Mouse (Mus musculus) spleen, postnatal 36 days (tissue): Measurements from ENCODE around the gene Rpap3.

Experiments
- DNase-seq, 2 experiments: peaks; one replicate each; pipeline ENCODE4 v3.0.0; 2022; ENCODE audit warnings: low spot score in 2 of 2, mixed read lengths in 1 of 2

Rpap3 gene

DNA sequence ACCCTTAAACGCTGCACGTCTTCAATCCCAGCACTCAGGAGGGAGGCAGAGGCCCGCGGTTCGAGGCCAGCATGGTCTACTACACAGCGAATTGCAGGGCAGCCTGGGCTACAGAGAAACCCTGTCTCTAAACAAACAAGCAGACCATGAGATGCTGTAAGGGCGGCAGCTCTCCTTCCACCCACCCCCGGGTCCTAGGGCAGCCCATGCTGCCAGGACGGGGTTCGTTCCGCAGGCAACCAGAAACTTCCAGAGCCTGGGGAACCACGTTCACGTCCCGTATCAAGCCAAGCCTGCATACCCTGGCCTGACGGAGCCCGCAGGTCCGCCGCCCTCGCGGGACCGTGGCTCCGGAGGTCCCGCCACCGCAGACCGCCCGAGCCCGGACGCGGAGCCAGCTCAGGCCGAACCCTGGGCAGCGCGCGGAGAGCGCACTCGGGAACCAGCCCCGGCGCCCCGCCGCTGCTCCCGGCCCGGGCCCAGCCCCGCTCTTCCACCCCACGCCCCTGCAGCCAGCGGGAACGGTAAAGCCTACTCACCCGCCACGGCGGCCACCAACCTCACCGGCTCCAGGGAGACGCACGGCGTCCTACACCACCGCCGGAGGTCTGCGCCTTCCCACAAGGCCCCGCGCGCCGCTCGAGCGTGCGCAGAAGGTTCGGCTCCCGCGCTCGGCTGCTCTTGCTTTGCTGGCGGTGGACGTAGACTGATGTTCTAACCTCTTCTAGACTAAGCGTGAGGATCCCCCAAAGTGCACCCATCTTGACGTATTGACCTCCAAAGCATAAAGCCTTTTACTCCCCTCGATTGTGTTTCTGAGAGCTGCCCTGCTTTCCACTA is at the start of gene Rpap3:
Rpap3 (minus strand) TSS at position 615 of the 840 bp plus-strand sequence.
- peak; percentile 83 to 85 for DNase-seq

DNA sequence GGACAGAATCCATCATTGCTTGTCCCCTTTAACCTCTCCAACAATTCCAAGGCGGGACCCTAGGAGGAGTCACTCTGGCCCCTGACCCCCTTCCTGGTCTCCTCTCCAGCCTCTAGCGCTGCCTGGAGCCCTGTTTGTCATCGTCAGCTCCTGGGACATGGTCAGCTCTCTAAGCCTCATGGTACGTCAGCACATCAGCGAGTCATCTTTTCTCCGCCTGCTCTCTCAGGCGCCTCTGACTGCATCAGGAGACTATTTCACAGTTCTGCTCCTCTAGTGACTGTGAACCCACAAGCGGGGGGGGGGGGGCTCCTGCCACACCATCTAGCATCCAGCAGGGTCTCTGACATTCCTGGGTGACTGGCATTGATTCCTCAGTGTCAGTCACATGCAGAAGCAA is 49.7 kb upstream of the Rpap3 start:
- DNase-seq, result no peak

DNA sequence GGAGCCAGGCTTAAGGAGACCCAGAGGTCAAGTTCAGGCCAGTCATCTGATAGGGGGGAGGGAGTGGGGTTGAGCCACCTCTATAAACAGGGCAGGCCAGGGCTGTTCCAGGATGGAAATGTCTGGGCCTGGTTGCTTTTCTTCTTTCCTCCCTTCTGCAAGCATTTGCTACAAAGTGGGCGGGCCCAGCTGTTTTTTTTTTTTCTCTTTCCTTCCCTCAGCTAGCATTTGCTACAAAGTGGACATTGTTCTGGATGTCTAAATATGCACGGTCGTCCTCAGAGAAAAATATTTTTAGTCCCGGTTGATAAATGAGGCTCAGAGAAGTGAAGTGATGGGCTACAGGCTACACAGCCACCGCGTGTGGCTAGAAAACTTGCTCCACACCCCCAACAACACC is 48.9 kb upstream of the Rpap3 start:
- DNase-seq, result no peak

DNA sequence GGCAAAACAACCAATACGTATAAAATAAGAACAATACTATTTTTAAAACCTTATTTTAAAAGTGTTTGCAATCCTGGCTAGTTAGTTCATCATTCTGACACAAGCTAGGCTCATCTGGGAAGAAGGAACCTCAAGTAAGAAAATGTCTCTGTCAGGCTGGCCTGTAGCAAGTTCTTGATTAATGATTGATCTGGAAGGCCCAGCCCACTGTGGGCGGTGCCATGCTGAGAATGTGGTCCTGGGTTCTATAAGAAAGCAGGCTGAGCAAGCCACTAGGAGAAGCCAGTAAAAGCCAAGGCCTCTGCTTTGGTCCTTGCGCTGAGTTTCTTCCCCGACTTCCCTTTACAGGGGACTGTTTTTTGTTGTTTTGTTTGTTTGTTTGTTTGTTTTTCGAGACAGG is 46.9 kb upstream of the Rpap3 start:
- no peak for DNase-seq

DNA sequence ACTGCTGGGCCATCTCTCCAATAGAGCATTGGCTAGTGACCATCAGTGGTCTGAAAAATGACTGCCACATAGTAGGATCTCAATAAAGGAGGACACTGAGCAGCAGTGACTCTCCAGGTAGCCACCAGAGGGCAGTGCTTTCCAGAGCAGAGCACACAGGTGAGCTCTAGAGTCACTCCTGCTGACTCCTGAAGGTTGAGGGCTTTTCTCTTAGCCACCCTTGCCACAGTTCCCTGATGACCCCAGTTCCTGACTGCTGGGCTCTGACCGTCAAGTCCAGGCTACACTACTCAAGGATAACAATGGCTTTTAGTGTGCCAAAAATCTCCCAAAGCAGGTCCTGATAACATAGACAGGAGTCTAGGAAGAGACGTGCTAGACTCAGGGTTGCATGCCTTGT is 46.1 kb upstream of the Rpap3 start:
- DNase-seq, result peak; percentile 43 to 48

DNA sequence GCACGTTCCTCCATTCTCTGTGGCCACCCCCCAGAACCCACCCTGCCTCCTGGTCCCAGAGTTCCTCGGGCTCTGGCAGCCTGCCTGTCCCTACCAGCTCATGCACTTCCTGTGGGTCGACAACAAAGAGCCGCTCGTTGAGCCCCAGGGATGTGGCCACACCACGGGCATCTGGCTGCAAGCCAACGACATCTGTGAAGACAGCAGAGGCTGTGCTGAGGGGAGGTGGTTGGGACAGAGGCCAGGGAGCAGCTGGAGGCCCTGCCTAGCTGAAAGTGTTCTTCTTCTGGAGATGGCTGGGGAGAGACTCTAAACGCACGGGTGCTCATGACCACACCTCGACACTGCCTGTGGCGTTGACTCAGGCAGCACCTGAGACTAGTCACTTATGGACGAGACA is 45.1 kb upstream of the Rpap3 start:
- DNase-seq, result peak; percentile 67 to 72

DNA sequence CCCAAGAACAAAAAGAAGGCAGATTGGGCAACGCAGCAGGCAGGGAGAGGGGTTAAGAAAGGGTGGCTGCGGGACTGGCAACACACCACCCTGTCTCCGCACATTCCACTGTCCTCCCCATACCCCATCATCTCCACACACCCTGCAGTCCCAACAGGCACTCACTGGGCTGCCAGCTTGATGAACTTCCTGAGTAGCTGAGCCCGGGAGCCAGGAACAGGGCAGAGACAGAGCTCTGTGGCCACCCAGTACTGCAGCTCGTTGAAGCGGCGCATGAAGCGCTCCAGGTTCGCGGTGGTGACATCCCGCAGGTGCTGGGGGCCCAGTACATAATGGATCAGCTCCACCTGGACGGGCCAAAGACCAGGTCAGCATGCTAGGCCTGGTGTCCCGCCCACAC is 44.2 kb upstream of the Rpap3 start:
- DNase-seq, result no peak

DNA sequence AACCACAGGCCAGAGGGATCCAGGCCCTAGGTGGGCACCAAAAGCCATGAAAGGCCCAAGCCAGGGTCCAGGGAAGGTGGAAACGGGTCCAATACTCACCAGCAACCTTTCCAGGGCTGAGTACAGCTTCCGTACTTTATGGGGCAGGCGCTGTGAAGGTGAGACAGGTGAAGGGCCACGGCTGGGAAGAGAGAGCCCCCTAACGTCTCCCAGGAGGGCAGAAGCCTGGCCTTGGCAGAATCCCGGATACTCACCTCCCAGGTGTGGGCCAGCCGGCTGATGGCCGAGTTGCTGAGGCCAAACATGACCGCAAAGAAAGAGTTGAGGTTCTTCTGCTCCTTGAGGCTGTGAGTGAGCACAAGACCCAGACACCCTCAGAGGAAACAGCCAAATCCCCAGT is 43.8 kb upstream of the Rpap3 start:
- DNase-seq, result no peak

DNA sequence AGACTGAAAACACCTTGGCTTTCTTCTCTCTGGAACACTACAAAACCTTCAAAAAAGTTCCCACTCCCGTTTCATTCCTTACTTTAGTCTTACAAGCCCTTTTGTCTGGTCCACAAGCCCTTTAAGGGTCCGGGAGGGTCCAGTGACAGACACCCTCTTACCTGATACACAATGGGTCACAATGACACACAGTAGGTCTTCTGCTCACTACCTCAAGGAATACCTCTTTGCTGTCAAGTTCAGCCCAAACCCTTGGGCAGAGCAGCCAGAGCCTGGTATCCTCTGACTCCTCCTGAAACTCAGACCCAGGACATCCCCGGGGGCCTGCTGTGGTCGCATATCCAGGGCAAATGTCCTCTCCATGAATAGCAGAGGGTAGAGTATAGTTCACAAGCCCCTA is 43.3 kb upstream of the Rpap3 start:
- DNase-seq, result no peak

DNA sequence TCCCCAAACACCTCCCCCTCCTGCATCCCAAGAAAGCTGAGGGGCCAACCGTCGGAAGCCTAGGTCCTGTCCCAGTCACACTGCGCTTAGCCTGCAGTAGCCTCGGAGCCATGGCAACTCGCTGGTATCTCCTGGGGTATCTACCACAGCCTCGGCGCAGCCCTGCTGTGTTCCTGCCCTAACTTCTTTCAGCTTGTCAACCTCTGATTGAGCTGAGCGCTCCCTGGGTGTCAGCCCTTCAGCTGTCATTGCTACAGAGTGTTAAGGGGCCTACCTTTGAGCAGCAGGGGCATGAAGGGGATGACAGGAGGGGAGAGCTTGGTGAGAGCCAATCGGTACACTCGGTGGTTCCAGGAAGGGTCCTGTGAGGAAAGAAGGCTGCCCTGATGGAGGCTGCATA is 42.7 kb upstream of the Rpap3 start:
- DNase-seq, result no peak

DNA sequence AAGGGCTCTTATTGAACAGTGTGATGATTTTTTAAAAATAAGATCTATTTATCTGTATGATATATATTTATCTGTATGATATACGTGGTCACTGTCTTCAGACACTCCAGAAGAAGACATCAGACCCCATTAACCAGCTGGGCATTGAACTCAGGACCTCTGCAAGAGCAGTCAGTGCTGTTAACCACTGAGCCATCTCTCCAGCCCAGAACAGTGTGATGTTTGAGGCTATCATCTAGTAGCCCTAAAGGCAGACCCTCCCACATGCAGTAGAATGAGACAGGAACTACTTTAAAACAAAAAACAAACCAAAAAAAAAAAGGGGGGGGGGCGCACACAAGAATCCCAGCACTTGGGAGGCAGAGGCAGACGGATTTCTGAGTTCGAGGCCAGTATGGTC is 41.9 kb upstream of the Rpap3 start:
- no peak for DNase-seq

DNA sequence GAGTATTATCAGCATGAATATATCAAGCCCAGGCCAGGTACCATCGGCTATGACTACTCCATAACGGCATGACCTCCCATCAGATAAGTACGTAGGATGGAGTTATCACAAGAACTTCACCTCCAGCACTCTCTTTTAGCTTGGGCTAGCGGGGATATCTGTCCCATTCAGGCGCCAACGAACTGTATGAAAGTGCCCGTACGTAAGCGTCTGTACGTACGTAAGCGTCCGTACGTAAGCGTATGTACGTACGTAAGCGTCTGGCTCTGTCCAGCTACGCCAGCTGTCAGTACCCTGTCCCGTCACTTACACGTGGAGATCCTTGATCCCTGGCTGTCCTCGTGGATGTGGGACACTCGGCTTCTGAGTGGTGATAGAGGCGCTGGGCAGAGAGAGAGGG is 41.1 kb upstream of the Rpap3 start:
- no peak for DNase-seq

DNA sequence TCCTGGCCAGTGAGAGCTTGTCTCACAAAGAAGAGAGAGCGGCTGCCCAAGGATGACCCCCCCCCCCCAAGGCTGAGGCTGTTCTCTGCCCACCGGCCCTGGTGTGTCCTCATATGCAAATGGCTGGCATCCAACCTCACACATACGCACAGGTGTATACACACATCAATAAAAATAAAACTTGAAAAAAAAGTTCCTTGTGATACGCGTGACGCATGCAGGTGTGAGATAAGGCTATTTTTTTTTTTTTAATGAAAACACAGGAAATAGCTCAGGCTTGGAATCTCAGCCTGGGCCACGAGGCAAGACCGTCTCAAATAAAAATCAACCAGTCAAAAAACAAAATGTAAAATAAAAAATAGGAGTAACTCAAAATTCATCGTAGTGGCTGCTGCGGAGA is 40.7 kb upstream of the Rpap3 start:
- no peak for DNase-seq

DNA sequence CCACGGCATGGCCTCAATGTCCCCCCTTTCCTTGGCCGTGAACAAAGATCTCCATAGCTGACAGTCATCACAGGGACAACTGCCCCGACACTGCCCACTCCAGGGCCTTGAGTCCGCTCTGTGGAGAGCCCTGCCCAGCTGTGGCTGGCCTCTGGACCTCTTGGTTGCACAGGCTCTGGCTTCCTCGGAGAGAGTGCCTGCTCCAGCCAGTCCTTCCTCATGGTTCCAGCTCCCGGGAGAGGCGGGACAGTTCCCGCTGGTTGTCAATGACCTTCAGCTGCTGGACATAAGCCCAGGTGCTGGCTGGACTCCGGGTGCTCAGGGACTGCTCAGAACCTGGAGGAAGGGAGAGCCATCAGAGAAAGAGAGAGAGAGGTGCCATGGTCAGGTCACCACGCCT is 39.7 kb upstream of the Rpap3 start:
- no peak for DNase-seq

DNA sequence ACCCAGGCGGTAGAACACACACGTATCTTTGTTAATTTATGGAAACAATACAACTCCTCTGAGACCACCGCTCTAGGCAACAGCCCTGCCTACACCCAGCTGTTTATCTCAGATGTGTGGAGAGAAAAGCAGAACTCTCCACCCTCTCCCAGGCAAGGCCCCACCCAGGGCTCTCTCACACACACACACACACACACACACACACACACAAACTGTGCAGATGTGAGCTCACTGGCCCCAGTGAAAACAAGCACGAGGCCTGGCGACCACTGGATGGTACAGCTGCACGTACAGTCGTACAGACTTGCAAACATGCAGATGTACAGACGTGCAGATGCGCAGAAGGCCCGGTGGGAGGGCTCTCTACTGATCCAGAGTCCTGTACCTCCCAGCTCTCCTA is 39.3 kb upstream of the Rpap3 start:
- DNase-seq, result peak; percentile 82 to 84

DNA sequence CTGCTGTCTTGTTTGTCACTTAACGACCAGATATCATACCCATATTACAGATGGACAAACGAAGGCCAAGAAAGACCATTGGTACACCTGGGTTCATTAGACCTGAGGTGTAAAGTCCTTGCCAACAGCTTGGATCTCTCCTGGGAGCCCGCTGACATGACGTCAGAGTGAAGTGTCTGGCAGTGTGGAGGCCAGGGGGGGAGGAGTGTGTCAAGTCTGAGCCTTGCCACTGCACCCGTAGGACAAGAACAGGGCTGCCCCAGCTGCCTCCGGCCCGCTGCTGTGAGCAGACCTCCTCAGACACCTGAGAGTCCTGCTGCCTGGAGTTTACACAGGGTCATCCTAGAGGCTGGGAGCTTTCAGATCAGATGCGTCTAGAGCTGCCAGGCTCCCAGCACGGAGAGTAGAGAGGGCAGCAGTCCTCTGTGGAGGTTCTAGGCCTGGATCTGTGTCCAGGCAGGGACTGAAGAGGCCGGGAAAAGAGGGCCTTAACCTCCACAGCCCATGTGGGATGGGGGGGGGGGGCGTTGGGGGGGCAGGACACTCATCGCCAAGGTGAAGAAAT is 38.4 kb upstream of the Rpap3 start:
- DNase-seq, result no peak

DNA sequence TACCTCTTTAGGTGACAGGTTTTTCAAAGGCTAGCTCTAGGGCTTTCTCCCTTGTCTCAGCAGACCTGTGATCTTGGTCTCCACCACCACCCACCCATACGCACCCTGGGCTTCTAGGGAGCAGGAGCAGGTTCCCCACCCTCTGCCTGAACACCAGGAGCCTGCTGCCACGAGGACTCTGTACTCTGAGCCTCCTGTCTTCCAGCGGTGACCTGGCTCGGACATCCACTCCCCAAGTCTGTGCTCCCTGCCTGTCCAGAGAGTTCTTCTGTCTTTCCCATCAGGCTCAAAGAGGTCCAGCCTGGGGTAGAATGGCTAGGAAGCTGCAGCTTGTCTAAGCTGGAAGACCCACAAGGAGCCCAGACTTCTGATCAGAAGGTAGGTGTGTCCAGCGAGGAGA is 37.6 kb upstream of the Rpap3 start:
- DNase-seq, result no peak

DNA sequence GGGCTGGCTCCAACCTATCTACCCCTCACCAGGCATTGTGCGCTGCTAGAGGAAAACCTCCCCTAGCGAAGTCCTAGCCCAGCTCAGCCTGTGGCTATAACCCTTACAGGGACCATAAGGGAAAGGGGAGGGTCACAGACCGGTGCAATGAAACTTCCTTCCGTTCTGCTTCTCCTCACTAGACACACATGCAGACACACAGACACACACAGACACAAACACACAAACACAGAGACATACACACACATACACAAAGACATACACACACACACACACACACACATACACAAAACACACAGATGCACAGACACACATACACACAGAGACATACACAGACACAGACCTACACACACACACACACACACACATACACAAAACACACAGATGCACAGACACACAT is 37.0 kb upstream of the Rpap3 start:
- peak; percentile 39 to 44 for DNase-seq

DNA sequence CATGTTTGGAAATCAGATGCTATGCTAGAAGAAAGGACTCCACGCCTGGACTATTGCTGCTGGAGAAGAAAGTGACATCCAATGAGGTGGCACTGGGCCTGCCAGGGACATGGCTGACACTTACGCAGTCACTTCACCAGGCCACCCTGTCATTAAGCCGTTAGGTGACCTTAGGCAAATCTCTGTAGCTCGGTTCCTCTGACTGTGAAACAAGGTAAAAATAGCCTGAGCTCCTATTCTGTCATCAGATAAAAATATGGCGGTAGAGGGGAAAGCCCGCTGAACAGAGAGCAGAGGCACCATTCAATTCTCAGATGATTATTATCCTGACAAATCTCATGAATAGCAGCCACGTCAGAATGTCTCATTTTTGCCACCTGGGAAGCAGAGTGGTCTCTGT is 36.4 kb upstream of the Rpap3 start:
- DNase-seq, result peak; percentile 57 to 63

DNA sequence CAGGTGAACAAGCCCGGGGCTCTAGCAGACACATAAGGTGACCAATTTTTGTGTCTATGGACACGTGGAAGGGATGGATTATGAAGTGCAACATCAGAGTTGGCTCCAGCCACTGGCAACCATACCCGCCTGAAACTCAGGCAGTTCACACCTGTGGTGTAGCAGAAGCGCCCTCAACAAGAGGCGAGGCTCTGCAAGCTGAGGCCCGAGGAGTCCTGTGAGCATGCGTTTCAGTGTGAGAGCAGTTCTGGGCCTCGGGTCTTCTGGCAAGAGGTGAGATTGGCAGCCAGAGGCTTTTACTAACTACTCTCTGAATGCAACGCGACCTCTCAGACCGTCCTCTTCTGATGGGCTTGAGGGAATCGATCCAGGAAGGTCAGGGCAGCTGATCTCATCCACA is 36.0 kb upstream of the Rpap3 start:
- DNase-seq, result no peak

DNA sequence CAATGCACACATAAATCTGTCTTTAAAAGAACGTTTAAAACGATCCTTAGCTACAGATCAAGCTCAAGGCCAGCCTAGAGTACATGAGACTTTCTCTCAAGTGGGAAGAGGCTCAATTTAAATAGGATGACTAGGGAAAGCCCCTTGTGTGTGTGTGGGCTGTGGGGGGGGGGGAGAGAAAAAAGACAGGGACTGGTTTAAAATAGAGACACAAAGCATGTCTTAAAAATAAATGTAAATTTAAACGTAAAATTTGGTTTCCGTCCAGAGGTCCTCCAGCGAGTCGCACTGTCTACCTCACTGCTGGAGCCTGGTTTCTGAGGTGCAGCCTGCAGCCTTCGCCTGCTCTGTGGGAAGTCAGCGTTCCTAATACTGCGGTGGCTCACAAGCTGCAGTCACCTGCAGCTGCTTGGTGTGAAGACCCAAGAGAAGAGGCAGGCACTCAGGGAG is 34.7 kb upstream of the Rpap3 start:
- no peak for DNase-seq

DNA sequence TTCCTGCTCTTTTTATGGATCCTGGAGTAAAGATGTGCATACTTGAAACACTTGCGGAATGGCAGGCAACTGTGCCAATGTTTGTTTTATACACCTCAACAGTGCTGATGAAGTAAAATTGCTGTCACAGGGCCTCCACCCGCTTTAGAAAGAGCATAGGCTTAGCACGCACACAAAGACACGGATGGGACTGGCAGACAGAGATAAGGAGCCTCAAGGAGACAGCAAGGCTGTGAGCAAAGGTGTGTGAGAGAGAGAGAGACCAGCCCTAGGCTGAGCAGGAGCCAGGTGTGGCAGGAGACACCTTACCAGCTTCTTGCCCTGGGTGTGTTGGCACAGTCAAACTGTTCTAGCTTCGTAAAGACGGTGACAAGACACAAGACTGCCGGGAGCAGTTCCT is 33.3 kb upstream of the Rpap3 start:
- DNase-seq, result no peak

DNA sequence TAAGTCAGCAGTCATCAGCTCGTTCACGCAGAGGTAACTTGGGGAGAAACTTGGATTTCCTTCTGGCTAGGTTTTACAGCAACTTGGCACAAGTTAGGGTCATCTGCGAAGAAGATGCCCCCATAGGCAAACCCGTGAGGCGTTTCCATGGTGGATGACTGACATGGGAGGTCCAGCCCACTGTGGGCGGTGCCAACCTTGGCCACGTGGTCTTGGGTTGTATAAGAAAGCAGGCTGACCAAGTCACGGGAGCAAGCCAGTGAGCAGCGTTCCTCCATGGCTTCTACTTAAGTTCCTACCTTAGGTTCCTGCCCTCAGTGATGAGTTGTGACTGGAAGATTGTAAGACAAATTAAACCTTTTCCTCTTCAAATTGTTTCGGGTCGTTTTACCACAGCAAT is 26.4 kb upstream of the Rpap3 start:
- DNase-seq, result no peak

DNA sequence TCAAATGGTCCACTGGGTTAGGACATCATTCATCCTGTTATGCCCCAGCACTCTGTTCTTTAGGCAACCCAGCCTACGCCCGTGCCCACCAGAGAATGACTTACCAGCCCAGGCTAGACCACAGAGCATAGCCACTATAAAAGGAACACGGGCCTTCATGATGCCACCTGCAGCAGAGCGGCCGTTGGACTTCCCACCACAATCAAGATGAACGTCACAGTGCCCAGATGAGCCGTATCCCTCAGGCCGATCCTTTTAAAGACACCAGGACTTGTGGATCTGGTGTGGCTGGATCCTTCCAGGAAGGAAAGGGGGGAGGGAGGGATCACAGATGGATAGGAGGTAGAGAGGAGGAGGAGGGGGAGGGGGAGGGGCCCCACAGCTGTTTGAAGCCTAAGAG is 25.5 kb upstream of the Rpap3 start, which contains the start of gene Endou:
Endou (minus strand) TSS at position 229 of the 400 bp plus-strand sequence.
- no peak for DNase-seq
